12 mouse cellular contexts compared by ENCODE assay signal in genomic region chr12:8348733-8349513, GRCm38 (mm10). TPM values are rescaled to one million over a fixed set of nuclear protein-coding genes. Genes with fewer than 3 reads are reported as not detected.
DNase-seq lines count a peak whose midpoint lies in the region; ATAC-seq and TF ChIP-seq lines count a peak whose summit lies in the region.
"Had no signal": no experiment of that assay in that cellular context is flagged by ENCODE, and none has a peak within 500 bp of the region (broad histone marks: within the 10 kb centered on the region; RNA-seq: fewer than 3 reads in every experiment).

No protein-coding gene starts in this region.

- H3K4me2 ChIP-seq in forebrain, embryonic 11.5 days (ENCODE audit: low read depth, low read length, severe bottlenecking), result no peak overlapping the region
- H3K4me2 ChIP-seq in midbrain, embryonic 13.5 days (replicated peaks), result no peak overlapping the region

- no peak for ATAC-seq in forebrain, embryonic 11.5 days (replicated peaks; ENCODE audit: low FRiP score)
- peak; percentile 32; the same call in 1 of the 2 replicates for ATAC-seq in midbrain, embryonic 13.5 days

- no peak for DNase-seq in forebrain, embryonic 10.5 days (ENCODE audit: extremely low spot score, low spot score)
- DNase-seq in forebrain, embryonic 11.5 days (ENCODE audit: low spot score), result no peak
- DNase-seq in layer of hippocampus, adult 2 months (ENCODE audit: low spot score in 2 of 2), result no peak
- DNase-seq in layer of hippocampus, adult 8-10 months (ENCODE audit: low spot score in 2 of 2), result no peak
- DNase-seq in limb, embryonic 10.5 days (ENCODE audit: low spot score), result no peak
- no peak for DNase-seq in testis, postnatal 14 days (ENCODE audit: low spot score)
- DNase-seq in adrenal gland, postnatal 4 days (ENCODE audit: low spot score in 2 of 2), result no peak
- DNase-seq: cerebellum, adult 9-11 months; gastrocnemius, postnatal 36 days had no signal

- H3K27me3 ChIP-seq in forebrain, embryonic 10.5 days (ENCODE audit: poor library complexity, severe bottlenecking), result no peaks in the 10 kb centered on the region
- no peaks in the 10 kb centered on the region for H3K27me3 ChIP-seq in forebrain, embryonic 11.5 days (ENCODE audit: control insufficient read depth, insufficient read depth, low read length)
- H3K27me3 ChIP-seq in limb, embryonic 10.5 days (ENCODE audit: low read depth, poor library complexity, severe bottlenecking), result no peaks in the 10 kb centered on the region
- H3K27me3 ChIP-seq in midbrain, embryonic 13.5 days, result no peaks in the 10 kb centered on the region

- WGBS in forebrain, embryonic 10.5 days, result 83% methylated on average over 9 of the region's 9 CpGs
- 82% methylated on average over 9 of the region's 9 CpGs for WGBS in forebrain, embryonic 11.5 days
- 87% methylated on average over 9 of the region's 9 CpGs for WGBS in limb, embryonic 10.5 days
- 77% methylated on average over 9 of the region's 9 CpGs for WGBS in midbrain, embryonic 13.5 days

- H3K4me3 ChIP-seq in forebrain, embryonic 10.5 days, result no peak overlapping the region
- H3K4me3 ChIP-seq in forebrain, embryonic 11.5 days (ENCODE audit: low read depth, low read length), result no peak overlapping the region
- H3K4me3 ChIP-seq in layer of hippocampus, adult 2 months, result no peak overlapping the region
- H3K4me3 ChIP-seq in limb, embryonic 10.5 days, result no peak overlapping the region
- H3K4me3 ChIP-seq in midbrain, embryonic 13.5 days (replicated peaks), result no peak overlapping the region

- H3K9ac ChIP-seq in forebrain, embryonic 11.5 days (ENCODE audit: low read length), result no peak overlapping the region
- no peak overlapping the region for H3K9ac ChIP-seq in midbrain, embryonic 13.5 days (replicated peaks)

- no peaks in the 10 kb centered on the region for H3K36me3 ChIP-seq in forebrain, embryonic 10.5 days (replicated peaks)
- no peaks in the 10 kb centered on the region for H3K36me3 ChIP-seq in forebrain, embryonic 11.5 days (ENCODE audit: control insufficient read depth, insufficient read depth, low read length)
- no peaks in the 10 kb centered on the region for H3K36me3 ChIP-seq in limb, embryonic 10.5 days
- no peaks in the 10 kb centered on the region for H3K36me3 ChIP-seq in midbrain, embryonic 13.5 days

- peaks cover 39% of the 10 kb centered on the region for H3K4me1 ChIP-seq in forebrain, embryonic 10.5 days
- H3K4me1 ChIP-seq in forebrain, embryonic 11.5 days (replicated peaks; ENCODE audit: control insufficient read depth, insufficient read depth, low read length), result 0 out of 2 replicates have a peak, but pooled peaks cover 3% of the 10 kb centered on the region
- H3K4me1 ChIP-seq in limb, embryonic 10.5 days, result peaks cover 34% of the 10 kb centered on the region
- 0 out of 2 replicates have a peak, but pooled peaks cover 5% of the 10 kb centered on the region for H3K4me1 ChIP-seq in midbrain, embryonic 13.5 days (replicated peaks)

- H3K9me3 ChIP-seq in forebrain, embryonic 10.5 days, result no peaks in the 10 kb centered on the region
- no peaks in the 10 kb centered on the region for H3K9me3 ChIP-seq in forebrain, embryonic 11.5 days (ENCODE audit: control insufficient read depth, low read length)
- H3K9me3 ChIP-seq in limb, embryonic 10.5 days (replicated peaks), result no peaks in the 10 kb centered on the region
- no peaks in the 10 kb centered on the region for H3K9me3 ChIP-seq in midbrain, embryonic 13.5 days

- peak overlapping the region; percentile 75 for H3K27ac ChIP-seq in forebrain, embryonic 10.5 days
- H3K27ac ChIP-seq in forebrain, embryonic 11.5 days (ENCODE audit: low read depth, low read length), result no peak overlapping the region
- peak overlapping the region; percentile 84 for H3K27ac ChIP-seq in layer of hippocampus, adult 2 months
- H3K27ac ChIP-seq in limb, embryonic 10.5 days, result peak overlapping the region; percentile 38
- no peak overlapping the region for H3K27ac ChIP-seq in midbrain, embryonic 13.5 days

- TF ChIP-seq CTCF in layer of hippocampus, adult 2 months (conservative IDR thresholded peaks at IDR 0.05), result no peak

RNA-seq across cellular contexts. Expression of gene Hs1bp3, which starts 35.7 kb away (rescaled TPM):
- polyA plus RNA-seq in forebrain, embryonic 10.5 days (2016; fragmentation: Nextera tagmentation; extraction: Ambion mirVana), result 15.3 and 17.8 TPM in 2 replicates
- polyA plus RNA-seq in forebrain, embryonic 11.5 days (2014; fragmentation: Nextera tagmentation; extraction: Ambion mirVana), result 7.8 and 10.5 TPM in 2 replicates
- total RNA-seq in layer of hippocampus, adult 2 months (2021), result 10 to 100 TPM; 12.2 to 15.1 TPM
- total RNA-seq in layer of hippocampus, adult 8-10 months (2022), result 10 to 100 TPM; 16.4 to 20.0 (median 18.7) TPM
- 18.4 and 19.5 TPM in 2 replicates for polyA plus RNA-seq in limb, embryonic 10.5 days (2016; fragmentation: Nextera tagmentation; extraction: Ambion mirVana)
- 7.7 and 9.0 TPM in 2 replicates for polyA plus RNA-seq in midbrain, embryonic 13.5 days (2015; fragmentation: Nextera tagmentation; extraction: Ambion mirVana)
- 10 to 100 TPM; 17.0 to 18.5 TPM for total RNA-seq in adrenal gland, postnatal 4 days (2021)

RNA-seq across cellular contexts. Expression of gene Gdf7, which starts 47.2 kb away (rescaled TPM):
- polyA plus RNA-seq in forebrain, embryonic 10.5 days (2016; fragmentation: Nextera tagmentation; extraction: Ambion mirVana), result 0.11 TPM in 1 of 2 replicates, not detected in the other
- 0.75 TPM in 1 of 2 replicates, not detected in the other for polyA plus RNA-seq in forebrain, embryonic 11.5 days (2014; fragmentation: Nextera tagmentation; extraction: Ambion mirVana)
- total RNA-seq in layer of hippocampus, adult 2 months (2021), result not detected
- under 1 TPM; 0.31 to 0.90 (median 0.69) TPM for total RNA-seq in layer of hippocampus, adult 8-10 months (2022)
- polyA plus RNA-seq in limb, embryonic 10.5 days (2016; fragmentation: Nextera tagmentation; extraction: Ambion mirVana), result 0.13 and 0.14 TPM in 2 replicates
- polyA plus RNA-seq in midbrain, embryonic 13.5 days (2015; fragmentation: Nextera tagmentation; extraction: Ambion mirVana), result 0.43 and 0.58 TPM in 2 replicates
- total RNA-seq in adrenal gland, postnatal 4 days (2021), result under 1 TPM in 1 of 2 experiments, not detected in 1; 0.20 TPM
- total RNA-seq: gastrocnemius, postnatal 36 days; layer of hippocampus, postnatal 10 days; neutrophil, adult 5-6 weeks had no signal

Comparison
In these comparisons a context has a peak if more than half of its experiments do, and no peak if none do; other contexts are left out.
1. H3K27ac ChIP-seq: peak in forebrain, embryonic 10.5 days (single experiment), layer of hippocampus, adult 2 months (single experiment) and limb, embryonic 10.5 days (single experiment); none in forebrain, embryonic 11.5 days (single experiment) and midbrain, embryonic 13.5 days (single experiment).